Mouse (Mus musculus) urinary bladder, postnatal 10 days (tissue): ENCODE results near the gene Nav2.

Experiments used
- DNase-seq: peaks from one replicate; pipeline ENCODE4 v3.0.0; 2022; ENCODE audit warnings: low spot score

The Nav2 gene

GRCm38 (mm10) chr7:49450261-49451141 is 542.0 kb downstream of the Nav2 start:
- DNase-seq = no peak

GRCm38 (mm10) chr7:49451240-49451639 is 542.7 kb downstream of the Nav2 start:
- DNase-seq = no peak

DNA sequence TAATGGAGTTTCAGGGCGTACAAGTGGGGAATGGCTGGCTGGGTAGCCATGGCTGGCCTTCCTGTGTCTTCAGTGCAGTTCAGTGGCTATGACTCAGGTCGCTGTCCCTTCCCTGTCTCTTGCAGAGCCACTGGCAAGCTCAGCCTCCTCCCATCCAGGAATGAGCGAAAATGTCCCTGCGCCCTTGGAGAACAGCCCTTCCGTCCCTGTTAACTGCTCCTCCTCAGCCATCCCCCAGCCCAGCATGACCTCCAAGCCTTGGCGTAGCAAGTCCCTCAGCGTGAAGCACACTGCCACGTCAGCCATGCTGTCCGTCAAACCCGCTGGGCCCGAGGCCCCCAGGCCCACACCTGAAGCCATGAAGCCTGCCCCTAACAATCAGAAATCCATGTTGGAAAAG is 543.8 kb downstream of the Nav2 start:
- no peak for DNase-seq

DNA sequence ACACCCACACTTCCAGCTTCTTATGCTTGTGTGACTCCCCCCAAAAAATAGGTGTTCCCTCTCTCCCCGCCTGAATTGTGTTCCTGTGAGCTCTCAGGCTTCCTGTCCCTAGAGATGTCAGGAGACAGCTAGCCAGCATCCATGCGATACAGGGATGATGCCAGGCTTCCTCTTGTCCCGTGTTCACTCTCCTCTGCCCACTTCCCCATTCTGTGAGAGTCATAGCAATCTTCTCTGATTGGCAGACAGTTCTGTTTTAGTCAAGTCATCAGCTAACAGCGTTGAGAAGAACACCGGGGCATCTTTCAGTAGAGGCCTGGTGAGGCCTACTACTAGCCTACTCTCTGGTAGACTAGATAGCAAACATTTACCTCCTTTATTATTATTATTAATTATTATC is 546.1 kb downstream of the Nav2 start:
- DNase-seq = no peak

DNA sequence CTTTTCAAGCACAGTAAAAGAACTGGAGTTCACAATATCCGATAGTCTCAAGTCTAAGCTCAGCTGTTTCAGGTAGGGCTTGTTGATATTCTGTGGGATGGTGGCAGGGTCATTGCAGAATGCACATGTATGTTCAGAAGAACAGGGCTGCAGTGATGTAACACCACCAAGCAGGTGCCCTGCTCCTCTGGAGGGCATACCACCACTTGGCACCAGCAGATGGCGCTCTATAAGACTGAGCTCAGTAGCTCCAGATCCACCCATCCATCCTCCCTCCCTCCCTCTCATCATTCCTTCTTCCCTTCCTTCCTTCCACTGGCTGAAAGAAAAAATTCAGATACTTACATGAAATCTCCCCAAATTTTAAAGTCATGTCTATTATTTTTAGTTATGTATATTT is 547.6 kb downstream of the Nav2 start:
- no peak for DNase-seq

- DNase-seq = no peak
Observed at GRCm38 (mm10) chr7:49457398-49457797, 548.9 kb downstream of the Nav2 start.

GRCm38 (mm10) chr7:49457890-49458289 is 549.4 kb downstream of the Nav2 start:
- DNase-seq = no peak

DNA sequence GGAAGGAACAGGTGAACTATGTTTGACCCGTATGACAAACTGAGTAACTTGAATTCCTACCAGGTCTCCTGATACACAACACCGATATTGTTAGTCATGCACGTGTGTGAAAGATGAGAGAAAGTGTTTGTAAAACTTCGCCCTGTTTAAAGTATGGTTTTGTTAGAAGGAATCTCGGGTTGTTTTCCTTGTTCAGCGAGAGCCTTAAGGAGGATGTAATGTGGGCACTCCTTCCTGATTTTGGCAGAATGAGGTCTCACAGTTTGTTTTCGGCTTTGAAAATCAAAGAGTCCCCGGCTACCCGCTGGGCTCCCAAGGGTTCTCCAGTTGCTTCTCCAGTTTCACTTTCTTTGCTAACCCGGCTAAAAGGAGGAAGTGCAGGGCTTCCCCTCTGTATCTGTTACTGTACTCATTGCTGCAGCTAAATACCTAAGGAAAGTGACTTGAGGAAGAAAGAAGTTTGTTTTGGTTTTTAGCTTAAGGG is 553.9 kb downstream of the Nav2 start:
- DNase-seq = no peak

DNA sequence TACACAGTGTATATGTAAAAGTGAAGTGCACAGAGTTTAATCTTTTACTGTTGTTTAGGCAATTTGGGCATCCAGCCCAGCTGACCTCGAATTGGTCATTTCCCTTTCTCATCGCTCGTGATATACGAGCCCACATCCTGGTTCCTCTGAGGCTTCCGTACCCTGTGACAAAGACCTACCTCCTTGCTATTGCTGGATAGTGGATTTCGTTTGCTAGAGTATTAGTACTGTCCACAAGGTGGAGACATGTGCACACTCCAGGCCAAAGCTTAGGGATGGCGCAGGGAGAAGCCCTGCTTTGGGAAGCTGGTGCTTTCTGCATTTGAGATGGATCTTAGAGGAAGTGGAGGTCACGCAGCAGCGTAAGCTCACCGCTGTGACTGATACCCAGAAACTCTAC is 559.3 kb downstream of the Nav2 start:
- DNase-seq = no peak

DNA sequence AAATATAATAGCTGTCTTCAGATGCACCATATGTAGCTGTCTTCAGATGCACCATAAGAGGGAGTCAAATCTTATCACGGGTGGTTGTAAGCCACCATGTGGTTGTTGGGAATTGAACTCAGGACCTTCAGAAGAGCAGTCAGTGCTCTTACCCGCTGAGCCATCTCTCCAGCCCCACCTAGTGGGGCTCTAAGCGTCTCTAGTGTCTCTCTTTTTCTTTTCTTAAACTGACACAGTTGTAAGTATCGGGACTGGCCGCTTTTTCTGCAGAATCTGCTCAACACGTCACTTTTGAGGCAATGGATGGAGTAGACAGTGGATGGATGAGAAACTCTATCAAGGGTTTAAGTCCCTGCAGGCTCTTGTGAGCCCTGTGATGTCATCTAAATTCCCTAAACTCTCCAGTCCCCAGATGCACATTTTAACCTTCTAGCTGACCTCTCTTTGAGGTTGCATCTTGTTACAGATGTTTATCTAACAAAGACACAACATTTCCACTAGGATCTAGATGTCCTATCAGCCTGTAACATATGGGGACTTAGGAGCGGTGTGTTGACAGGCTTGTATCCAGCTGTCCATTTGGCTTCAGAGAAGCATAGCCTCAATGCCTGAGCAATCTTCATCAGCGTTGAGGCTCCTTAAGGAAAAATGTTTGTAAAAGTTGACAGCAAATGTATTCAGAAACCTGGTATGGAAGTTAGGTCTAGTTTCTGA is 560.1 kb downstream of the Nav2 start:
- no peak for DNase-seq

DNA sequence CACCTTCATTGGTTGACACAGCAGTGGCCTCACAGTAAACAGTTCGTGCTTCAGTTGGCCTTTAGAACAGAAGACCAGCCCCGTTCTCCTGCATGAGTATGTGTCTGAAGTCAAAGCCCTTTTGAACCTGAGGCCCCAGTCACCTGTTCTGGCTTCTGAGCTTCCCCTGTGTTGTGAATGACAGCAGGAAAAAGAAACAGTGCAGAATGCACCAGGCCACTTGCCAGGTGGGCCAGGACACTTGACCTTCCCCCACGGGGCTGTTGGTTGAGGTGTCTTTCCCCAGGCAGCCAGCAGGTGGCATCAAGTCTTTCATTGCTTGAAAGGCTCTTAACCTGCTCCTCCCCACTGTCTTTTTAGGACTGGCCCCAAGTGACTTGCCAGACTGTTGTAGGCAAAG is 562.8 kb downstream of the Nav2 start:
- no peak for DNase-seq

- DNase-seq = no peak
Observed at GRCm38 (mm10) chr7:49475282-49475681, 566.8 kb downstream of the Nav2 start.

DNA sequence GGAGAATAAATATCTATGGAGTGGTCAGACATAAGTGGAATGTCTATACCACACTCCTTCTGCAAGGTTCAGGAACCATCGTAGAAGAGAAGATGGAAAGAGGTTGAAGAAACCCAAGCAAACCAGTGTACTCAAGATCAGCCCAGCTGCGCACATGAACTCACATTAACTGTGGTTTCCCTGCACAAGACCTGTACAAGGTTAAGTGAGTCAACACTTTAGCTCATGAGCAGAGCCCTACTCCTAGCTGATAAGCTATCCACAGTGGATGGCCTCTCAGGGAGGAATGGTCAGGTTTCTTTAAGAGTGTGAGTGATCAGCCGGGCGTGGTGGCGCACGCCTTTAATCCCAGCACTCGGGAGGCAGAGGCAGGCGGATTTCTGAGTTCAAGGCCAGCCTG is 567.6 kb downstream of the Nav2 start:
- no peak for DNase-seq

DNA sequence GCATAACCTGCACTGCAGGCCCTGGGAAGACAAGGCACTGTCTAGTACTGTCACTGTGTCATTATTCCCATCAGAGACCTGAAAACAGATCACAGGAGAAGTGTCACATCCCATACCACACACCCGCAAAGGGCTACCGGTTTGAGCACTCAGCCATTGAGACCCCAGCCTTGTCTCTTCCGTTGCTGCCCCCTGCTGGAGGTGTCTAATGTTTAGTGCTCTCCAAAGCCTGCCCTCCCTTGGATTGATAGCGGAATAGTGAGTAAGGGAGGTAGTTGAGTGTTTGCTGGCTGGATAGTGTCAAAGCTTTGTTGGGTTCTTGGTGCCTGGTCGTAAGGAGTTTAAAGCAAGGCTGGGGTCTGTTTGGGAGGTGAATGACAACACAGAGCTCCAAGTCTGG is 568.1 kb downstream of the Nav2 start:
- no peak for DNase-seq

GRCm38 (mm10) chr7:49477076-49477975 is 568.8 kb downstream of the Nav2 start:
- no peak for DNase-seq

DNA sequence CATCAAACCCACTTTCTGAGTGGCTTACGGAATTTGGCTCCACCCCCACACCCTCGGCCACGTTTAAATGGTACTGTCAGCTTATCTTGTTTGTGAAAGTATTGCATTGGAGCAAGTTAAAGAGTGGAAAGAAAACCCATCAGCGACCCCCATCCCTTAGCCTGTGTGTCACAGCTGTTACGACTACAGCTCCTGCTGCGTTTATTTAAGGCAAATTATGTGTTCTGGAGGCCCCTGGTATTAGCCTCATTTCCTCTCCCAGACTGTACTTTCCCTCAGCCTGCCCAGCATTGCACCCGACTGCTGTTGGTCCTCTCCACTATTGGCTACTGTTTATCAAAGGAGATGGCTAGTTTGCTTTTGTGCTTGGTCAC is 569.4 kb downstream of the Nav2 start:
- no peak for DNase-seq

- DNase-seq = no peak
Observed at GRCm38 (mm10) chr7:49478886-49479285, 570.4 kb downstream of the Nav2 start.

- DNase-seq = no peak
Observed at GRCm38 (mm10) chr7:49480962-49481361, 572.4 kb downstream of the Nav2 start.

DNA sequence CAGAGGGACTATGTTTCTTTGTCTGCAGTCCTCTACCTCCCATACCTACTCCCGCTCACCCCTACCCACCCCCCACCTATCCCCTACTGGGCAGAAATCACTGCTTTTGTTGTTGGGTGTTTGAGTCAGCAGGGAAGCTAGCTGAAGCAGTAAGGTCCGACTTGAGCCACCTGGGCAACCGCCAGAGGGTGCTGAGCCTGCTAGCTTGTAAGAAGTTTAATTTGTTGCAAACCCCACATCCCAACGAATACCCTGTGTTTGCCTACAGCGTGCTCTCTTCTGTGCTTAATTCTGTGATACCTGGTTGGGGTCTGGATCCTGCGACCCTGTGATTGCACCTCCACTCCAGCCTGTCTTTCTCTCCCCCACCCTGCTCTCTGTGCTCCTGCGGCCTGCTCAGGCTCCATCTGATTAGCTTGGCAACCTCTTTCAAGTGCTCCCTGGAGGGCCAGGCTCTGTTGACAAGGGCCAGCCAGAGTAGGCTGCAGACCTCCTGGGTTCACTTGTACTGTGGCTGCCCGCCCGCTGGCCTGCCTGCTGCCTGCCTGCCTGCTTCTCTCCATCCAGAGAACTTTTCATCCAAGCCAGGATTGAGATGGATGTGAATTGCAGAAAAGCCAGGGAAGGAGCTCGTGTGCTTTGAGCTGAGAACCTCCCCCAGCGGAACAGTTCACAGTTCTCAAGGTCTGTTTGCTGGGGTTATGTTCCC is 575.7 kb downstream of the Nav2 start:
- DNase-seq = no peak

DNA sequence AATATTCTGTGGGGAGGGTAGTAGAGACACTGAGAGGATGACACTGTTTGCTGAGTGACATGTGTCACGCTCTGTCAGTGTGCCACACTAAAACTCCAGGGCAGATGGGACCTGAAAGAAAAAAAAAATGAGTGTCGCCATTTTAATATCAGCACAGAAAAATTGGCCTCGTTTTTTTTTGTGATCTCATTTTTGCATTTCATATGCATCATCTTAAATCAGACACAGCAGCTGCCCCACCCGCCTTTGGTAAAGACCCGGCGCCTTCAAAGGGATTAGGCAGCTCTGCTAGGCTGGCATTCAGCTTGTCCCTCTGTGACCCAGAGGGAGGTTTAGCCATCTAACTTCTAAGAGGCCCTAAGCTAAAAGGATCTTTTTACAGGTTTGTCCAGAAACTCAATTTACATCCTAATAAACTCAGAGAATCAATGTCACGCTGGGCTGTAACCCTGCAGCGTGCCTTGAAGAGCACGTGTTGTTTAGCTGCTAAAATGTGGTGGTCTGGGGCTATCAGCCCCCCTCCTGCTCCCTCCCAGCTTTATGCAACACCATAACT is 576.9 kb downstream of the Nav2 start:
- no peak for DNase-seq

GRCm38 (mm10) chr7:49487347-49487746 is 578.8 kb downstream of the Nav2 start:
- no peak for DNase-seq
